26 mouse cellular contexts compared by ENCODE assay signal in genomic region chr2:33856746-33857145, GRCm38 (mm10). TPM values are rescaled to one million over a fixed set of nuclear protein-coding genes. Genes with fewer than 3 reads are reported as not detected.
A peak's percentile ranks its signal among the peaks of the same experiment; 100 is the strongest.
DNase-seq lines count a peak whose midpoint lies in the region; ATAC-seq and TF ChIP-seq lines count a peak whose summit lies in the region.
"Had no signal": no experiment of that assay in that cellular context is flagged by ENCODE, and none has a peak within 500 bp of the region (broad histone marks: within the 10 kb centered on the region; RNA-seq: fewer than 3 reads in every experiment).

No protein-coding gene starts in this region.

- no peak overlapping the region for H3K4me3 ChIP-seq in heart, embryonic 10.5 days
- no peak overlapping the region for H3K4me3 ChIP-seq in MEL (ENCODE audit: control insufficient read depth in 1 of 2, insufficient read depth in 1 of 2, low read depth in 2 of 2, low read length in 2 of 2)
- no peak overlapping the region for H3K4me3 ChIP-seq in liver, embryonic 14.5 days (ENCODE audit: insufficient read depth in 1 of 2, low read depth in 2 of 2, low read length in 2 of 2)
- peak overlapping the region; percentile 44 for H3K4me3 ChIP-seq in megakaryocyte, embryonic 14.5 days (replicated peaks)
- H3K4me3 ChIP-seq in kidney, embryonic 16.5 days (ENCODE audit: low read length), result no peak overlapping the region
- H3K4me3 ChIP-seq: heart, embryonic 13.5 days; hindbrain, embryonic 10.5 days; hindbrain, embryonic 15.5 days; neural tube, embryonic 13.5 days had no signal

- no peaks in the 10 kb centered on the region for H3K36me3 ChIP-seq in heart, embryonic 10.5 days
- H3K36me3 ChIP-seq in MEL (ENCODE audit: control insufficient read depth in 1 of 2, insufficient read depth in 2 of 2, low read length in 2 of 2), result peaks cover 0 to 3% of the 10 kb centered on the region in 2 experiments; a peak in 3 of 4 replicates
- H3K36me3 ChIP-seq in liver, embryonic 14.5 days (replicated peaks; ENCODE audit: control insufficient read depth, insufficient read depth, low read depth), result no peaks in the 10 kb centered on the region
- H3K36me3 ChIP-seq in megakaryocyte, embryonic 14.5 days (replicated peaks; ENCODE audit: low read length), result peaks cover 82% of the 10 kb centered on the region
- H3K36me3 ChIP-seq in kidney, embryonic 16.5 days (ENCODE audit: insufficient read depth, low read length), result no peaks in the 10 kb centered on the region
- H3K36me3 ChIP-seq: heart, embryonic 13.5 days; hindbrain, embryonic 15.5 days had no signal

- TF ChIP-seq POLR2A in MEL (IDR thresholded peaks at IDR 0.05; ENCODE audit: control insufficient read depth in 1 of 2, insufficient read depth in 1 of 2, low read depth in 1 of 2, low read length in 2 of 2, poor library complexity in 1 of 2), result no peak

- no peak overlapping the region; the same call in 1 of the 2 replicates for H3K4me2 ChIP-seq in liver, embryonic 14.5 days (ENCODE audit: low read depth)
- no peak overlapping the region for H3K4me2 ChIP-seq in kidney, embryonic 16.5 days (replicated peaks; ENCODE audit: low read depth, low read length)
- H3K4me2 ChIP-seq: heart, embryonic 13.5 days; hindbrain, embryonic 15.5 days; midbrain, embryonic 11.5 days; neural tube, embryonic 13.5 days had no signal

- ATAC-seq in liver, embryonic 14.5 days (ENCODE audit: insufficient read depth), result no peak
- ATAC-seq in kidney, embryonic 16.5 days (ENCODE audit: low FRiP score, low TSS enrichment), result no peak
- ATAC-seq: CD4-positive, CD25-positive, alpha-beta regulatory T cell, adult 4 months; forebrain, embryonic 14.5 days had no signal

- peak overlapping the region; percentile 2; the same call in 1 of the 2 replicates for H3K27ac ChIP-seq in heart, embryonic 10.5 days
- no peak overlapping the region for H3K27ac ChIP-seq in MEL (ENCODE audit: control insufficient read depth, low read depth, low read length)
- peak overlapping the region; percentile 61 for H3K27ac ChIP-seq in liver, embryonic 14.5 days
- no peak overlapping the region for H3K27ac ChIP-seq in kidney, embryonic 16.5 days (ENCODE audit: low read length)
- H3K27ac ChIP-seq: heart, embryonic 13.5 days; kidney, postnatal 0 days had no signal

- TF ChIP-seq RAD21 in MEL (IDR thresholded peaks at IDR 0.05; ENCODE audit: low read depth, low read length), result no peak

- no peaks in the 10 kb centered on the region for H3K9me3 ChIP-seq in heart, embryonic 10.5 days
- H3K9me3 ChIP-seq in MEL (replicated peaks; ENCODE audit: insufficient read depth, low read length), result no peaks in the 10 kb centered on the region
- no peaks in the 10 kb centered on the region for H3K9me3 ChIP-seq in liver, embryonic 14.5 days (ENCODE audit: control insufficient read depth, low read length)
- H3K9me3 ChIP-seq in megakaryocyte, embryonic 14.5 days, result no peaks in the 10 kb centered on the region
- H3K9me3 ChIP-seq in kidney, embryonic 16.5 days (ENCODE audit: low read length), result no peaks in the 10 kb centered on the region
- H3K9me3 ChIP-seq: heart, embryonic 13.5 days; hindbrain, embryonic 10.5 days; hindbrain, embryonic 15.5 days; neural tube, embryonic 13.5 days had no signal

- TF ChIP-seq EP300 in MEL (IDR thresholded peaks at IDR 0.05; ENCODE audit: low read depth in 1 of 2, low read length in 2 of 2), result no peak
- TF ChIP-seq EP300 in liver, embryonic 14.5 days (IDR thresholded peaks at IDR 0.05; ENCODE audit: low read depth), result no peak

- WGBS in heart, embryonic 10.5 days, result 33% methylated on average over 2 of the region's 2 CpGs
- WGBS in liver, embryonic 14.5 days (ENCODE audit: insufficient replicate concordance), result 15% methylated on average over 2 of the region's 2 CpGs
- 83% methylated on average over 2 of the region's 2 CpGs for WGBS in kidney, embryonic 16.5 days

- H3K4me1 ChIP-seq in heart, embryonic 10.5 days, result peaks cover 25% of the 10 kb centered on the region
- H3K4me1 ChIP-seq in MEL (ENCODE audit: control insufficient read depth in 1 of 2, insufficient read depth in 2 of 2, low read length in 2 of 2), result peaks cover 6 to 8% of the 10 kb centered on the region in 2 experiments
- peaks cover 53 to 54% of the 10 kb centered on the region in 2 experiments for H3K4me1 ChIP-seq in liver, embryonic 14.5 days (replicated peaks; ENCODE audit: control insufficient read depth in 2 of 2, insufficient read depth in 2 of 2, low read length in 1 of 2)
- peaks cover 98% of the 10 kb centered on the region for H3K4me1 ChIP-seq in megakaryocyte, embryonic 14.5 days
- peaks cover 16% of the 10 kb centered on the region for H3K4me1 ChIP-seq in kidney, embryonic 16.5 days (ENCODE audit: insufficient read depth, low read length)

- H3K27me3 ChIP-seq in heart, embryonic 10.5 days (ENCODE audit: insufficient read depth, poor library complexity, severe bottlenecking), result peaks cover 19% of the 10 kb centered on the region; the same call in 1 of the 2 replicates
- no peaks in the 10 kb centered on the region for H3K27me3 ChIP-seq in MEL (ENCODE audit: control insufficient read depth in 1 of 2, insufficient read depth in 2 of 2, low read length in 2 of 2)
- H3K27me3 ChIP-seq in liver, embryonic 14.5 days (ENCODE audit: control insufficient read depth, insufficient read depth, low read length), result no peaks in the 10 kb centered on the region
- H3K27me3 ChIP-seq in megakaryocyte, embryonic 14.5 days (replicated peaks), result no peaks in the 10 kb centered on the region
- no peaks in the 10 kb centered on the region for H3K27me3 ChIP-seq in kidney, embryonic 16.5 days (ENCODE audit: insufficient read depth, low read length)
- H3K27me3 ChIP-seq: heart, embryonic 13.5 days; hindbrain, embryonic 15.5 days; neural tube, embryonic 13.5 days had no signal

- no peak overlapping the region for H3K9ac ChIP-seq in MEL (ENCODE audit: control insufficient read depth, low read depth, low read length, poor library complexity, severe bottlenecking)
- peak overlapping the region; percentile 23; the same call in 1 of the 2 replicates for H3K9ac ChIP-seq in liver, embryonic 14.5 days (replicated peaks)
- H3K9ac ChIP-seq in kidney, embryonic 16.5 days (replicated peaks; ENCODE audit: low read length), result no peak overlapping the region
- H3K9ac ChIP-seq: heart, embryonic 13.5 days; hindbrain, embryonic 15.5 days; neural tube, embryonic 13.5 days had no signal

- no peak for DNase-seq in heart, embryonic 10.5 days (ENCODE audit: low spot score)
- no peak for DNase-seq in heart, postnatal 10 days
- DNase-seq in MEL (ENCODE audit: low read depth, low spot score), result no peak
- no peak for DNase-seq in liver, embryonic 14.5 days (ENCODE audit: low read depth in 3 of 3, low spot score in 3 of 3)
- no peak for DNase-seq in cerebellum, adult 11-12 months
- no peak for DNase-seq in spleen, adult 12 weeks (ENCODE audit: low spot score)
- DNase-seq: adrenal gland, adult 8-10 months; cerebellum, adult 8-10 months; cerebellum, postnatal 25 days; gastrocnemius, postnatal 14 days; heart, adult 18-20 months; heart, postnatal 14 days; kidney, adult 2 months; lung, postnatal 4 days; right cerebral cortex, postnatal 4 days; thymus, adult 2 months had no signal

- TF ChIP-seq CTCF in MEL (IDR thresholded peaks at IDR 0.05 in 2 of 3, conservative IDR thresholded peaks at IDR 0.05 in 1 of 3; ENCODE audit: control insufficient read depth in 1 of 3, insufficient read depth in 1 of 3, low read depth in 2 of 3, low read length in 3 of 3, poor library complexity in 1 of 3, severe bottlenecking in 1 of 3), result no peak
- TF ChIP-seq CTCF in liver, embryonic 14.5 days (IDR thresholded peaks at IDR 0.05; ENCODE audit: low read depth), result no peak

- intact Hi-C loops in heart, postnatal 10 days (cut with DNase I), result no loop called here

- no peaks in the 10 kb centered on the region for H3K79me2 ChIP-seq in MEL (ENCODE audit: control insufficient read depth, insufficient read depth, low read length, poor library complexity)

TF ChIP-seq in MEL, 35 proteins besides CTCF, POLR2A, EP300 and RAD21:
- TF ChIP-seq TBP (IDR thresholded peaks at IDR 0.05; ENCODE audit: low read depth, low read length) (0 out of 2 replicates have a peak, but pooled peaks have one; percentile 22), USF1 (IDR thresholded peaks at IDR 0.05; ENCODE audit: low read depth, low read length) (no peak), POLR2AphosphoS5 (IDR thresholded peaks at IDR 0.05; ENCODE audit: borderline replicate concordance, low read depth, low read length) (no peak), KAT2A (conservative IDR thresholded peaks at IDR 0.05; ENCODE audit: low read depth, low read length) (no peak), GATA1 (IDR thresholded peaks at IDR 0.05; ENCODE audit: low read depth, low read length) (no peak), ZKSCAN1 (IDR thresholded peaks at IDR 0.05; ENCODE audit: low read depth, low read length) (no peak), JUND (IDR thresholded peaks at IDR 0.05; ENCODE audit: low read depth, low read length) (no peak), E2F4 (IDR thresholded peaks at IDR 0.05; ENCODE audit: borderline replicate concordance, low read depth, low read length) (no peak), MXI1 (IDR thresholded peaks at IDR 0.05; ENCODE audit: low read depth, low read length) (peak; percentile 39; the same call in 1 of the 2 replicates), SIN3A (IDR thresholded peaks at IDR 0.05; ENCODE audit: low read length) (no peak; the same call in 1 of the 2 replicates)

RNA-seq across cellular contexts. Expression of gene Mvb12b, which starts 31.0 kb away (rescaled TPM):
- polyA plus RNA-seq in heart, embryonic 10.5 days (2016; fragmentation: Nextera tagmentation; extraction: Ambion mirVana), result 10.0 and 16.6 TPM in 2 replicates
- 10 to 100 TPM; 26.1 to 26.8 TPM for total RNA-seq in heart, postnatal 10 days (2021)
- 19.6 and 22.8 TPM in 2 replicates for total RNA-seq in MEL (2012; rRNA removed)
- 10 to 100 TPM in 1 of 2 experiments, not detected in 1; 23.3 TPM for polyA plus RNA-seq in MEL (2012; ENCODE audit: insufficient read depth in 1 of 2, insufficient read length in 2 of 2, low read depth in 1 of 2, low replicate concordance in 2 of 2, missing spikeins in 1 of 2)
- 6.6 and 6.9 TPM in 2 replicates for polyA plus RNA-seq in liver, embryonic 14.5 days (2012; rRNA removed)
- polyA plus RNA-seq in liver, embryonic 14.5 days (2014; fragmentation: Nextera tagmentation; extraction: Ambion mirVana), result 8.3 and 11.3 TPM in 2 replicates
- polyA plus RNA-seq in megakaryocyte, embryonic 14.5 days (2012; ENCODE audit: insufficient read depth, low replicate concordance), result 181 and 204 TPM in 2 replicates
- polyA plus RNA-seq in kidney, embryonic 16.5 days (2015; fragmentation: Nextera tagmentation; extraction: Ambion mirVana), result 14.2 and 16.4 TPM in 2 replicates

Comparison
In these comparisons a context has a peak if more than half of its experiments do, and no peak if none do; other contexts are left out.
1. H3K27ac ChIP-seq: peak in heart, embryonic 10.5 days (single experiment) and liver, embryonic 14.5 days (single experiment); none in MEL (single experiment) and kidney, embryonic 16.5 days (single experiment).